Mouse (Mus musculus) myocyte (in vitro differentiated cells): ENCODE data around the gene 4930568D16Rik.

ENCODE experiments used
- E2F4 ChIP-seq: IDR thresholded peaks from one replicate; pipeline ENCODE4 v1.6.1; 2011; ENCODE audit warnings: mild to moderate bottlenecking, control low read depth, moderate library complexity; ENCODE audit not compliant: insufficient read depth
- MYOD1 ChIP-seq, 3 experiments: IDR thresholded peaks; one replicate each; pipeline ENCODE4 v1.6.1; 2011; ENCODE audit warnings: control low read depth in 2 of 3, low read depth in 2 of 3, mild to moderate bottlenecking in 2 of 3, moderate library complexity in 1 of 3; ENCODE audit not compliant: insufficient read length in 2 of 3, control insufficient read depth in 1 of 3
- POLR2A ChIP-seq: IDR thresholded peaks from one replicate; pipeline ENCODE4 v1.6.1; 2011; ENCODE audit warnings: low read depth, mild to moderate bottlenecking, control low read depth, moderate library complexity; ENCODE audit not compliant: insufficient read length

DNA sequence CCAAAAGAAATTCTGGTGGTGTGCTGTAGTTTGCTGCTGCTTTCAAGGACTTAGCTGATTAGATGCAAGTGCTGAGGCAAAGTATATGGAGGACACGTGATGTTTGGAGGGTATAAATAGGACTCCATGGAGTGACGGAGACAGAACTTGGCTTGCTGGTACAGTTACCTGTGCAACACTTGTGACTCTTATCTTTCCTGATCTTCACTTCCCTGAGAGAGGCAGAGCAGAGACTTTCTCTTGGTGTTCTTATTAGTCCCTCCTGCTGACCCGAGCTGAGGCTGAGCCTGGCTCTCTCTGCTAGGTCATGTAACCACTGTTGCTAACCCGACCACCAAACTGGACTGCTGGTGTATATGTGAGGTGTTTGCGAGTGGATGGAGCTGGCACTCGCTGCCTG, 41.9 kb upstream of the 4930568D16Rik start:
- TF ChIP-seq POLR2A (no peak), E2F4 (no peak), MYOD1 (IDR thresholded peaks at IDR 0.05; ENCODE audit: control insufficient read depth in 1 of 3, insufficient read length in 2 of 3, low read depth in 2 of 3) (no peak)
